Mouse (Mus musculus) lung, postnatal 0 days (tissue): Measurements from ENCODE around the gene Dner.

Experiments used
- CTCF ChIP-seq: IDR thresholded peaks from 2 replicates; pipeline ENCODE4 v1.5.1; 2016; ENCODE audit warnings: antibody characterized with exemption, mild to moderate bottlenecking
- EP300 ChIP-seq: IDR thresholded peaks from 2 replicates; pipeline ENCODE4 v1.6.1; 2016; ENCODE audit warnings: antibody characterized with exemption, mild to moderate bottlenecking, control low read depth

DNA sequence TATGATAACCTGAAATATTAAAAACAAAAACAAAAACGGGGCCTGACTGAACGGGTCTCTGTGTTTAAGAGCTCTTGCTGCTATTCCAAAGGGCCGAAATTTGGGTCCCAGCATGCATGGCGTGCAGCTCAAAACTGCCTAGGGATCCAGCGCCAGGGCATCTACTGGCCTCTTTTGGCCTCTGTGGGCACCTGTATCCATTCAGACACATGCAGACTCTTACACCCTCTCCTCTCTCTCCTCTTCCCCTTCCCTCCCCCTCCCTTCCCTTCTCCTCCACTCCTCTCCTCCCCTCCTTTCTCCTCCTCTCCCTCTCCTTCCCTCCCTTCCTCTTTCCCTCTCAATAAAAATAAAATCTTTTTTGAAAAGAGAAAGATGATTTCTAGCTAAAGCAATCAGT is 13.4 kb upstream of the Dner start:
- TF ChIP-seq CTCF (no peak), EP300 (no peak)
